Comparison of ENCODE assay signal across 9 mouse cellular contexts in the genomic region with DNA sequence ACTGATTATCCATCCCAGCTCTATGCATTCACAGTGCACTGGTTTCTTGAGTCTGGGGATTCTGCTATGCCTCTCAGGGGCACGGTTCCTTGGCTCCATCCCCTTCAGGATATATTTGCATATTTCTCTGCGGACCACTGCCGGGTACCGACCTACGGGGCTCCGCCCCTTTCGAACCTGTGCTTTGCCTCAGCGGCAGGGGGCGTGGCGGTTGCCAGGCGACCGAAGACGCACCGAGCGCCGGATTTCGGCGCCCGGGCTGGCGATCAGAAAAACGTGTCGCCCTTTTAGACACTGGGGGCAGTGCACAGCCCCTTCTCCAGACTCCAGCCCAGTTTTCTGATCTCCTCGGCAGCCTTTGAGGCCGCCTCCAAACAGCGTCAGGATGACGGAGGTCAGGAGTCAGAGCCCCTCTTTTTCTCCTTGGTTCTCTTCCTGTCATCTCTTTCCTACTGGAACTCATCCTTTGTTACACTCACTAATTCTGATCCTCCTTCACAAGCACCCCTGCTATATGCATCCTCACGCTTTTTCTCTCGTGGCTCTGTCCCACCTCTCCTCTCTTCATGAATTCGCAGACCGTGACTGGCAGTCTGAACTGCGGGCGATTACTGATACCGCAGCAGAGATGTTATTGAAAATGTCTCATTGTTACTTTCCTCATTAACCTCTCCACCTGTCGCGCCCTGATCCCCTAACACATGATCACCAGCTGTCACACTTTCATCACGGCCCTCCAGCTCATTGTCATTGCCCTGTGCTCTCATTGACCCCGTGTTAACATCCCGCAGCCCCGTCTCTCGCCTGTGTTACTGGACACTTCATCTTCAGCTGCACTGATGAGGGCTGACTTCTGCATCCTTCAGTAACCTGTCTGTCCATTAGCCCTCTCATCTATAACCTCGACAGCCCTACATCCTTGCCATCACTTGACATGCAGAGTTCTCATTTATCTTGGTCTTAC. TPM values are rescaled to one million over a fixed set of nuclear protein-coding genes. Genes with fewer than 3 reads are reported as not detected.
DNase-seq lines count a peak whose midpoint lies in the region; ATAC-seq and TF ChIP-seq lines count a peak whose summit lies in the region.
"Had no signal": no experiment of that assay in that cellular context is flagged by ENCODE, and none has a peak within 500 bp of the region (broad histone marks: within the 10 kb centered on the region; RNA-seq: fewer than 3 reads in every experiment).

A gene (plus strand): TSS at position 233 of the 964 bp plus-strand sequence.

- no peaks in the 10 kb centered on the region for H3K9me3 ChIP-seq in forebrain, embryonic 11.5 days (ENCODE audit: control insufficient read depth, low read length)
- no peaks in the 10 kb centered on the region for H3K9me3 ChIP-seq in hindbrain, embryonic 13.5 days
- H3K9me3 ChIP-seq in limb, embryonic 14.5 days (ENCODE audit: control insufficient read depth, low read length), result no peaks in the 10 kb centered on the region
- no peaks in the 10 kb centered on the region for H3K9me3 ChIP-seq in midbrain, embryonic 14.5 days (ENCODE audit: control insufficient read depth, low read length)

- H3K4me2 ChIP-seq in forebrain, embryonic 11.5 days (ENCODE audit: low read depth, low read length, severe bottlenecking), result peak within 1 kb of the TSS; percentile 58
- H3K4me2 ChIP-seq in hindbrain, embryonic 13.5 days, result peak within 1 kb of the TSS; percentile 67
- peak within 1 kb of the TSS; percentile 72 for H3K4me2 ChIP-seq in limb, embryonic 14.5 days (replicated peaks; ENCODE audit: low read depth, low read length, severe bottlenecking)
- peak within 1 kb of the TSS; percentile 78 for H3K4me2 ChIP-seq in midbrain, embryonic 14.5 days (ENCODE audit: low read length)

- ATAC-seq in forebrain, embryonic 11.5 days (replicated peaks; ENCODE audit: low FRiP score), result peak; percentile 93
- peak; percentile 90 for ATAC-seq in hindbrain, embryonic 13.5 days (ENCODE audit: low FRiP score)
- ATAC-seq in limb, embryonic 14.5 days (ENCODE audit: low FRiP score, low read depth), result peak; percentile 86
- peak; percentile 91 for ATAC-seq in midbrain, embryonic 14.5 days (ENCODE audit: low FRiP score, low TSS enrichment)

- peak within 1 kb of the TSS; percentile 19 for H3K4me3 ChIP-seq in forebrain, embryonic 11.5 days (ENCODE audit: low read depth, low read length)
- H3K4me3 ChIP-seq in hindbrain, embryonic 13.5 days, result peak within 1 kb of the TSS; percentile 42
- H3K4me3 ChIP-seq in limb, embryonic 14.5 days (replicated peaks; ENCODE audit: low read length), result peak within 1 kb of the TSS; percentile 38
- peak within 1 kb of the TSS; percentile 37 for H3K4me3 ChIP-seq in midbrain, embryonic 14.5 days (replicated peaks; ENCODE audit: low read depth, low read length)

- no peak within 1 kb of the TSS for H3K27ac ChIP-seq in forebrain, embryonic 11.5 days (ENCODE audit: low read depth, low read length)
- H3K27ac ChIP-seq in hindbrain, embryonic 13.5 days, result peak within 1 kb of the TSS; percentile 65
- no peak within 1 kb of the TSS for H3K27ac ChIP-seq in limb, embryonic 14.5 days (replicated peaks; ENCODE audit: low read depth, low read length)
- peak within 1 kb of the TSS; percentile 74 for H3K27ac ChIP-seq in midbrain, embryonic 14.5 days (replicated peaks; ENCODE audit: low read depth, low read length)

- no peak for TF ChIP-seq POLR2A in limb, embryonic 14.5 days (IDR thresholded peaks at IDR 0.05; ENCODE audit: borderline replicate concordance, extremely low read depth, insufficient read depth, insufficient read length)

- no peaks in the 10 kb centered on the region for H3K36me3 ChIP-seq in forebrain, embryonic 11.5 days (ENCODE audit: control insufficient read depth, insufficient read depth, low read length)
- H3K36me3 ChIP-seq in hindbrain, embryonic 13.5 days, result no peaks in the 10 kb centered on the region
- H3K36me3 ChIP-seq in limb, embryonic 14.5 days (ENCODE audit: control insufficient read depth, insufficient read depth, low read length), result no peaks in the 10 kb centered on the region
- H3K36me3 ChIP-seq in midbrain, embryonic 14.5 days (ENCODE audit: control insufficient read depth, insufficient read depth, low read length), result no peaks in the 10 kb centered on the region
- H3K36me3 ChIP-seq: G1E had no signal

- no peaks in the 10 kb centered on the region for H3K4me1 ChIP-seq in forebrain, embryonic 11.5 days (replicated peaks; ENCODE audit: control insufficient read depth, insufficient read depth, low read length)
- H3K4me1 ChIP-seq in hindbrain, embryonic 13.5 days (replicated peaks), result peaks cover 12% of the 10 kb centered on the region
- no peaks in the 10 kb centered on the region for H3K4me1 ChIP-seq in limb, embryonic 14.5 days (ENCODE audit: control insufficient read depth, insufficient read depth, low read length)
- H3K4me1 ChIP-seq in midbrain, embryonic 14.5 days (ENCODE audit: control insufficient read depth, insufficient read depth, low read length), result peaks cover 9% of the 10 kb centered on the region

- 5% methylated on average over 41 of the region's 41 CpGs for WGBS in forebrain, embryonic 11.5 days
- 4% methylated on average over 41 of the region's 41 CpGs for WGBS in hindbrain, embryonic 13.5 days
- 8% methylated on average over 41 of the region's 41 CpGs for WGBS in limb, embryonic 14.5 days
- WGBS in midbrain, embryonic 14.5 days, result 2% methylated on average over 41 of the region's 41 CpGs

- peak; percentile 90 to 91 for DNase-seq in cerebellum, postnatal 10 days
- no peak for DNase-seq in cerebellum, adult 8-10 months
- peak; percentile 93 for DNase-seq in ZHBTc4 (ENCODE audit: low read depth, low spot score)
- DNase-seq in forebrain, embryonic 11.5 days (ENCODE audit: low spot score), result peak; percentile 90
- DNase-seq in limb, embryonic 14.5 days (ENCODE audit: low spot score), result peak; percentile 51
- DNase-seq in midbrain, embryonic 14.5 days, result peak; percentile 93
- peak; percentile 33 to 79 for DNase-seq in spleen, postnatal 10 days (ENCODE audit: low spot score in 2 of 2)

- no peaks in the 10 kb centered on the region for H3K27me3 ChIP-seq in forebrain, embryonic 11.5 days (ENCODE audit: control insufficient read depth, insufficient read depth, low read length)
- peaks cover 12% of the 10 kb centered on the region for H3K27me3 ChIP-seq in hindbrain, embryonic 13.5 days
- no peaks in the 10 kb centered on the region for H3K27me3 ChIP-seq in limb, embryonic 14.5 days (ENCODE audit: control insufficient read depth, insufficient read depth, low read length)
- H3K27me3 ChIP-seq in midbrain, embryonic 14.5 days (ENCODE audit: control insufficient read depth, insufficient read depth, low read length), result no peaks in the 10 kb centered on the region

- peak within 1 kb of the TSS; percentile 0; the same call in 1 of the 2 replicates for H3K9ac ChIP-seq in forebrain, embryonic 11.5 days (ENCODE audit: low read length)
- H3K9ac ChIP-seq in hindbrain, embryonic 13.5 days, result peak within 1 kb of the TSS; percentile 65
- H3K9ac ChIP-seq in limb, embryonic 14.5 days (ENCODE audit: low read depth, low read length, severe bottlenecking), result 0 out of 2 replicates have a peak within 1 kb of the TSS, but pooled peaks have one; percentile 25
- H3K9ac ChIP-seq in midbrain, embryonic 14.5 days (replicated peaks; ENCODE audit: low read length), result peak within 1 kb of the TSS; percentile 45

RNA-seq across cellular contexts. Expression of the gene that starts here (rescaled TPM):
- polyA plus RNA-seq in forebrain, embryonic 11.5 days (2014; fragmentation: Nextera tagmentation; extraction: Ambion mirVana), result not detected in 2 replicates
- polyA plus RNA-seq in hindbrain, embryonic 13.5 days (2015; fragmentation: Nextera tagmentation; extraction: Ambion mirVana), result 0.78 and 1.3 TPM in 2 replicates
- polyA plus RNA-seq in limb, embryonic 14.5 days (2012; rRNA removed), result 0.05 TPM in 1 of 2 replicates, not detected in the other
- polyA plus RNA-seq in limb, embryonic 14.5 days (2014; fragmentation: Nextera tagmentation; extraction: Ambion mirVana), result 0.07 TPM in 1 of 2 replicates, not detected in the other
- 0.47 and 0.89 TPM in 2 replicates for polyA plus RNA-seq in midbrain, embryonic 14.5 days (2014; fragmentation: Nextera tagmentation; extraction: Ambion mirVana)
- polyA plus RNA-seq: G1E had no signal

Comparison
In these comparisons a context has a peak if more than half of its experiments do, and no peak if none do; other contexts are left out.
1. Peak in DNase-seq, ATAC-seq, H3K4me3 ChIP-seq, H3K9ac ChIP-seq and H3K4me2 ChIP-seq in forebrain, embryonic 11.5 days; RNA of the gene not detected or under 1 TPM.
2. Peak in DNase-seq, ATAC-seq, H3K4me3 ChIP-seq, H3K9ac ChIP-seq and H3K4me2 ChIP-seq in limb, embryonic 14.5 days; RNA of the gene not detected or under 1 TPM.
3. Peak in DNase-seq, ATAC-seq, H3K4me3 ChIP-seq, H3K27ac ChIP-seq, H3K9ac ChIP-seq and H3K4me2 ChIP-seq in midbrain, embryonic 14.5 days; RNA of the gene not detected or under 1 TPM.
4. H3K9ac ChIP-seq: peak in every context shown above with its lines; median percentile 65 in hindbrain, embryonic 13.5 days; 45 in midbrain, embryonic 14.5 days; 25 in limb, embryonic 14.5 days; 0 in forebrain, embryonic 11.5 days.